Mouse (Mus musculus): ENCODE measurements at regions not wholly inside any gene's neighbourhood (a gene's known extent, or its start where the extent isn't known, plus 50 kb on each side); places are given as distances from the start of the nearest gene placed in this dataset.

- no peak for TF ChIP-seq POLR2A (IDR thresholded peaks at IDR 0.05; ENCODE audit: borderline replicate concordance, control insufficient read depth, low read depth, low read length)
- TF ChIP-seq CTCF (IDR thresholded peaks at IDR 0.05; ENCODE audit: control insufficient read depth, insufficient read depth, low read length), result no peak
- H3K4me1 ChIP-seq (ENCODE audit: control insufficient read depth, insufficient read depth, low read length), result peaks cover 32% of the 10 kb centered on the region
- H3K4me3 ChIP-seq (replicated peaks; ENCODE audit: control insufficient read depth, low read depth, low read length), result no peak overlapping the region
- WGBS, result 46% methylated on average over 3 of the region's 3 CpGs
- H3K27ac ChIP-seq (ENCODE audit: control insufficient read depth, insufficient read depth, low read depth, low read length, poor library complexity), result peak overlapping the region; percentile 80; the same call in 1 of the 2 replicates
These were observed 93.9 kb downstream of the Tomm20 start for GRCm38 (mm10) chr8:126851780-126852179.

- Histone ChIP-seq H3K4me1 (ENCODE audit: control insufficient read depth, insufficient read depth, low read length) (peaks cover 38% of the 10 kb centered on the region), H3K4me3 (replicated peaks; ENCODE audit: control insufficient read depth, low read depth, low read length) (no peak overlapping the region), H3K27ac (ENCODE audit: control insufficient read depth, insufficient read depth, low read depth, low read length, poor library complexity) (peak overlapping the region; percentile 86)
- TF ChIP-seq POLR2A (IDR thresholded peaks at IDR 0.05; ENCODE audit: borderline replicate concordance, control insufficient read depth, low read depth, low read length) (no peak), CTCF (IDR thresholded peaks at IDR 0.05; ENCODE audit: control insufficient read depth, insufficient read depth, low read length) (no peak)
- 17% methylated on average over 1 of the region's 1 CpGs for WGBS
These were observed 95.5 kb downstream of the Tomm20 start for GRCm38 (mm10) chr8:126850189-126850535.

GRCm38 (mm10) chr8:126849411-126850188, 96.0 kb downstream of the Tomm20 start:
- WGBS, result 3% methylated on average over 9 of the region's 9 CpGs
- TF ChIP-seq CTCF (IDR thresholded peaks at IDR 0.05; ENCODE audit: control insufficient read depth, insufficient read depth, low read length) (peak; percentile 46; the same call in 1 of the 2 replicates), POLR2A (IDR thresholded peaks at IDR 0.05; ENCODE audit: borderline replicate concordance, control insufficient read depth, low read depth, low read length) (0 out of 2 replicates have a peak, but pooled peaks have one; percentile 23)
- H3K4me1 ChIP-seq (ENCODE audit: control insufficient read depth, insufficient read depth, low read length), result peaks cover 43% of the 10 kb centered on the region
- H3K4me3 ChIP-seq (replicated peaks; ENCODE audit: control insufficient read depth, low read depth, low read length), result peak overlapping the region; percentile 25
- H3K27ac ChIP-seq (ENCODE audit: control insufficient read depth, insufficient read depth, low read depth, low read length, poor library complexity), result peak overlapping the region; percentile 86

- peak overlapping the region; percentile 14 for H3K4me3 ChIP-seq (replicated peaks; ENCODE audit: control insufficient read depth, low read depth, low read length)
- H3K27ac ChIP-seq (ENCODE audit: control insufficient read depth, insufficient read depth, low read depth, low read length, poor library complexity), result peak overlapping the region; percentile 86
- TF ChIP-seq POLR2A (IDR thresholded peaks at IDR 0.05; ENCODE audit: borderline replicate concordance, control insufficient read depth, low read depth, low read length), result no peak
- no peak for TF ChIP-seq CTCF (IDR thresholded peaks at IDR 0.05; ENCODE audit: control insufficient read depth, insufficient read depth, low read length)
- WGBS, result 15% methylated on average over 13 of the region's 13 CpGs
- peaks cover 43% of the 10 kb centered on the region for H3K4me1 ChIP-seq (ENCODE audit: control insufficient read depth, insufficient read depth, low read length)
These were observed 97.1 kb downstream of the Tomm20 start for GRCm38 (mm10) chr8:126848369-126849105.

GRCm38 (mm10) chr8:126847664-126848353, 97.8 kb downstream of the Tomm20 start:
- H3K4me3 ChIP-seq (replicated peaks; ENCODE audit: control insufficient read depth, low read depth, low read length), result no peak overlapping the region
- H3K27ac ChIP-seq (ENCODE audit: control insufficient read depth, insufficient read depth, low read depth, low read length, poor library complexity), result peak overlapping the region; percentile 93
- TF ChIP-seq POLR2A (IDR thresholded peaks at IDR 0.05; ENCODE audit: borderline replicate concordance, control insufficient read depth, low read depth, low read length), result no peak; the same call in 1 of the 2 replicates
- TF ChIP-seq CTCF (IDR thresholded peaks at IDR 0.05; ENCODE audit: control insufficient read depth, insufficient read depth, low read length), result peak; percentile 2; the same call in 1 of the 2 replicates
- 12% methylated on average over 8 of the region's 8 CpGs for WGBS
- peaks cover 42% of the 10 kb centered on the region for H3K4me1 ChIP-seq (ENCODE audit: control insufficient read depth, insufficient read depth, low read length)

- TF ChIP-seq CTCF (IDR thresholded peaks at IDR 0.05; ENCODE audit: control insufficient read depth, insufficient read depth, low read length) (no peak), POLR2A (IDR thresholded peaks at IDR 0.05; ENCODE audit: borderline replicate concordance, control insufficient read depth, low read depth, low read length) (no peak)
- no peak overlapping the region for H3K4me3 ChIP-seq (replicated peaks; ENCODE audit: control insufficient read depth, low read depth, low read length)
- peak overlapping the region; percentile 83 for H3K27ac ChIP-seq (ENCODE audit: control insufficient read depth, insufficient read depth, low read depth, low read length, poor library complexity)
- peaks cover 37% of the 10 kb centered on the region for H3K4me1 ChIP-seq (ENCODE audit: control insufficient read depth, insufficient read depth, low read length)
- 1% methylated on average over 3 of the region's 3 CpGs for WGBS
These were observed 99.5 kb downstream of the Tomm20 start for GRCm38 (mm10) chr8:126846188-126846565.

- TF ChIP-seq POLR2A (IDR thresholded peaks at IDR 0.05; ENCODE audit: borderline replicate concordance, control insufficient read depth, low read depth, low read length) (no peak), CTCF (IDR thresholded peaks at IDR 0.05; ENCODE audit: control insufficient read depth, insufficient read depth, low read length) (no peak)
- H3K4me1 ChIP-seq (ENCODE audit: control insufficient read depth, insufficient read depth, low read length), result peaks cover 37% of the 10 kb centered on the region
- H3K27ac ChIP-seq (ENCODE audit: control insufficient read depth, insufficient read depth, low read depth, low read length, poor library complexity), result peak overlapping the region; percentile 83
- H3K4me3 ChIP-seq (replicated peaks; ENCODE audit: control insufficient read depth, low read depth, low read length), result no peak overlapping the region
- 49% methylated on average over 14 of the region's 14 CpGs for WGBS
These were observed 100.0 kb downstream of the Tomm20 start for GRCm38 (mm10) chr8:126845530-126846187.

Measured in bone marrow, adult 2 months (tissue).